ENCODE assay signal across 9 mouse cellular contexts in the genomic region with DNA sequence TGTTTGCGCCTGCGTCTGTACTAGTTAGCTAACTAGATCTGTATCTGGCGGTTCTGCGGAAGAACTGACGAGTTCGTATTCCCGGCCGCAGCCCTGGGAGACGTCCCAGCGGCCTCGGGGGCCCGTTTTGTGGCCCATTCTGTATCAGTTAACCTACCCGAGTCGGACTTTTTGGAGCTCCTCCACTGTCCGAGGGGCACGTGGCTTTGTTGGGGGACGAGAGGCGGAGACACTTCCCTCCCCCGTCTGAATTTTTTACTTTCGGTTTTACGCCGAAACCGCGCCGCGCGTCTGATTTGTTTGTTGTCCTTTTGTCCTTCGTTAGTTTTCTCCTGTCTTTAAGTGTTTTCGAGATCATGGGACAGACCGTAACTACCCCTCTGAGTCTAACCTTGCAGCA. TPM values are rescaled to one million over a fixed set of nuclear protein-coding genes. Genes with fewer than 3 reads are reported as not detected.
DNase-seq lines count a peak whose midpoint lies in the region; ATAC-seq and TF ChIP-seq lines count a peak whose summit lies in the region.
"Not testable (repeated sequence)": the region's sequence is repeated elsewhere in the genome, so short reads cannot be mapped to it uniquely, and the experiment has no call there.
"Had no signal": no experiment of that assay in that cellular context is flagged by ENCODE, and none has a peak within 500 bp of the region (broad histone marks: within the 10 kb centered on the region; RNA-seq: fewer than 3 reads in every experiment).

No protein-coding gene starts in this region.

- not testable (repeated sequence) for H3K4me1 ChIP-seq in hindbrain, embryonic 14.5 days (replicated peaks; ENCODE audit: control insufficient read depth, insufficient read depth, low read length); lung, embryonic 15.5 days; neural tube, embryonic 15.5 days

- DNase-seq in T-cell, adult 2 months (ENCODE audit: low spot score) = peak; percentile 40
- DNase-seq in embryo, embryonic 10 days (ENCODE audit: low spot score) = peak; percentile 24
- peak; percentile 25 for DNase-seq in gastrocnemius, postnatal 10 days
- peak; percentile 45 for DNase-seq in hindbrain, embryonic 14.5 days (ENCODE audit: low spot score)
- not testable (repeated sequence) for DNase-seq in layer of hippocampus, adult 2 months (ENCODE audit: low spot score in 2 of 2)
- peak; percentile 58 for DNase-seq in thymus, postnatal 0 days (ENCODE audit: low spot score)

- not testable (repeated sequence) for H3K9ac ChIP-seq in hindbrain, embryonic 14.5 days; neural tube, embryonic 15.5 days (replicated peaks)
- peak overlapping the region; percentile 40; the same call in 1 of the 2 replicates for H3K9ac ChIP-seq in lung, embryonic 15.5 days

- TF ChIP-seq CTCF in layer of hippocampus, adult 2 months (conservative IDR thresholded peaks at IDR 0.05) = not testable (repeated sequence)

- peak overlapping the region; percentile 38 for H3K4me3 ChIP-seq in hindbrain, embryonic 14.5 days (replicated peaks; ENCODE audit: low read length)
- peak overlapping the region; percentile 53 for H3K4me3 ChIP-seq in layer of hippocampus, adult 2 months
- peak overlapping the region; percentile 55 for H3K4me3 ChIP-seq in lung, embryonic 15.5 days
- H3K4me3 ChIP-seq in neural tube, embryonic 15.5 days (replicated peaks) = peak overlapping the region; percentile 46

- WGBS in hindbrain, embryonic 14.5 days = 9% methylated on average over 30 of the region's 30 CpGs
- 7% methylated on average over 30 of the region's 30 CpGs for WGBS in lung, embryonic 15.5 days
- WGBS in neural tube, embryonic 15.5 days = 9% methylated on average over 25 of the region's 30 CpGs

- H3K27me3 ChIP-seq in hindbrain, embryonic 14.5 days (ENCODE audit: control insufficient read depth, insufficient read depth, low read length); lung, embryonic 15.5 days; neural tube, embryonic 15.5 days (replicated peaks): not testable (repeated sequence)

- H3K4me2 ChIP-seq in hindbrain, embryonic 14.5 days (replicated peaks) = peak overlapping the region; percentile 68
- peak overlapping the region; percentile 54 for H3K4me2 ChIP-seq in lung, embryonic 15.5 days
- H3K4me2 ChIP-seq in neural tube, embryonic 15.5 days = peak overlapping the region; percentile 64

- not testable (repeated sequence) for H3K9me3 ChIP-seq in hindbrain, embryonic 14.5 days (ENCODE audit: control insufficient read depth, low read length); lung, embryonic 15.5 days; neural tube, embryonic 15.5 days (replicated peaks)

- not testable (repeated sequence) for H3K27ac ChIP-seq in hindbrain, embryonic 14.5 days; lung, embryonic 15.5 days; neural tube, embryonic 15.5 days (replicated peaks)
- H3K27ac ChIP-seq in layer of hippocampus, adult 2 months = peak overlapping the region; percentile 69; the same call in 1 of the 2 replicates

- H3K36me3 ChIP-seq in hindbrain, embryonic 14.5 days (replicated peaks; ENCODE audit: control insufficient read depth, insufficient read depth); lung, embryonic 15.5 days; neural tube, embryonic 15.5 days: not testable (repeated sequence)

- ATAC-seq in hindbrain, embryonic 14.5 days (ENCODE audit: low FRiP score); lung, embryonic 15.5 days (ENCODE audit: borderline replicate concordance, extremely low read depth, low FRiP score, low TSS enrichment); neural tube, embryonic 15.5 days (ENCODE audit: low FRiP score): not testable (repeated sequence)

RNA-seq across cellular contexts. Expression of a gene that starts 26.8 kb away (rescaled TPM):
- total RNA-seq in gastrocnemius, postnatal 10 days (2021) = 10 to 100 TPM; 50.5 to 55.0 TPM
- polyA plus RNA-seq in hindbrain, embryonic 14.5 days (2014; fragmentation: Nextera tagmentation; extraction: Ambion mirVana) = 19.2 and 20.3 TPM in 2 replicates
- total RNA-seq in layer of hippocampus, adult 2 months (2021) = 10 to 100 TPM; 14.3 to 17.2 TPM
- 37.8 and 45.3 TPM in 2 replicates for polyA plus RNA-seq in lung, embryonic 15.5 days (2015; fragmentation: Nextera tagmentation; extraction: Ambion mirVana)
- polyA plus RNA-seq in neural tube, embryonic 15.5 days (2015; fragmentation: Nextera tagmentation; extraction: Ambion mirVana) = 18.9 and 34.8 TPM in 2 replicates
- polyA plus RNA-seq in thymus, postnatal 0 days (2015; fragmentation: Nextera tagmentation; extraction: Ambion mirVana) = 171 and 178 TPM in 2 replicates

RNA-seq across cellular contexts. Expression of a gene that starts 31.5 kb away (rescaled TPM):
- 10 to 100 TPM; 44.9 to 59.6 TPM for total RNA-seq in gastrocnemius, postnatal 10 days (2021)
- 429 and 442 TPM in 2 replicates for polyA plus RNA-seq in hindbrain, embryonic 14.5 days (2014; fragmentation: Nextera tagmentation; extraction: Ambion mirVana)
- 100 to 1,000 TPM; 257 to 267 TPM for total RNA-seq in layer of hippocampus, adult 2 months (2021)
- 406 and 408 TPM in 2 replicates for polyA plus RNA-seq in lung, embryonic 15.5 days (2015; fragmentation: Nextera tagmentation; extraction: Ambion mirVana)
- polyA plus RNA-seq in neural tube, embryonic 15.5 days (2015; fragmentation: Nextera tagmentation; extraction: Ambion mirVana) = 436 and 479 TPM in 2 replicates
- polyA plus RNA-seq in thymus, postnatal 0 days (2015; fragmentation: Nextera tagmentation; extraction: Ambion mirVana) = 1,143 and 1,161 TPM in 2 replicates

RNA-seq across cellular contexts. Expression of a gene that starts 42.7 kb away (rescaled TPM):
- not detected for total RNA-seq in gastrocnemius, postnatal 10 days (2021)
- not detected in 2 replicates for polyA plus RNA-seq in hindbrain, embryonic 14.5 days (2014; fragmentation: Nextera tagmentation; extraction: Ambion mirVana)
- not detected for total RNA-seq in layer of hippocampus, adult 2 months (2021)
- polyA plus RNA-seq in lung, embryonic 15.5 days (2015; fragmentation: Nextera tagmentation; extraction: Ambion mirVana) = not detected in 2 replicates
- not detected in 2 replicates for polyA plus RNA-seq in neural tube, embryonic 15.5 days (2015; fragmentation: Nextera tagmentation; extraction: Ambion mirVana)
- polyA plus RNA-seq in thymus, postnatal 0 days (2015; fragmentation: Nextera tagmentation; extraction: Ambion mirVana) = 0.08 and 0.21 TPM in 2 replicates
- total RNA-seq: layer of hippocampus, postnatal 14 days had no signal

RNA-seq across cellular contexts. Expression of a gene that starts 57.7 kb away (rescaled TPM):
- total RNA-seq in gastrocnemius, postnatal 10 days (2021) = 1 to 10 TPM in 1 of 2 experiments, under 1 TPM in 1; 0.73 to 1.7 TPM
- 17.5 and 22.2 TPM in 2 replicates for polyA plus RNA-seq in hindbrain, embryonic 14.5 days (2014; fragmentation: Nextera tagmentation; extraction: Ambion mirVana)
- total RNA-seq in layer of hippocampus, adult 2 months (2021) = 10 to 100 TPM; 34.0 to 42.4 TPM
- 9.1 and 9.6 TPM in 2 replicates for polyA plus RNA-seq in lung, embryonic 15.5 days (2015; fragmentation: Nextera tagmentation; extraction: Ambion mirVana)
- 16.2 and 19.4 TPM in 2 replicates for polyA plus RNA-seq in neural tube, embryonic 15.5 days (2015; fragmentation: Nextera tagmentation; extraction: Ambion mirVana)
- 15.1 and 15.2 TPM in 2 replicates for polyA plus RNA-seq in thymus, postnatal 0 days (2015; fragmentation: Nextera tagmentation; extraction: Ambion mirVana)
